Mouse (Mus musculus): Measurements from ENCODE around the gene Cdipt. TPM values are rescaled to one million over a fixed set of nuclear protein-coding genes. Genes with fewer than 3 reads are reported as not detected.

Cdipt gene
- 86.1 and 92.8 TPM in 2 replicates for polyA plus RNA-seq (2014; fragmentation: Nextera tagmentation; extraction: Ambion mirVana)

DNA sequence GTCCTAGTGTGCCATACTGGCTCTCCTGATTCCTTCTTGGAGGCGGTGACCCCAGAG is at the start of gene Cdipt:
Gene Cdipt (plus strand): TSS at position 22 of the 57 bp plus-strand sequence.
- WGBS, result 0% methylated on average over 1 of the region's 1 CpGs
- ATAC-seq (ENCODE audit: insufficient read depth), result no peak
- no peak for TF ChIP-seq CTCF (IDR thresholded peaks at IDR 0.05; ENCODE audit: low read depth)
- no peaks in the 10 kb centered on the region for H3K9me3 ChIP-seq (ENCODE audit: low read depth, low read length)
- H3K4me3 ChIP-seq (ENCODE audit: low read depth, low read length), result peak within 1 kb of the TSS; percentile 94
- H3K36me3 ChIP-seq (ENCODE audit: insufficient read depth), result peaks cover 28% of the 10 kb centered on the region
- H3K4me2 ChIP-seq, result peak within 1 kb of the TSS; percentile 67
- DNase-seq, result no peak
- peak within 1 kb of the TSS; percentile 97 for H3K27ac ChIP-seq (ENCODE audit: low read depth)
- H3K27me3 ChIP-seq (ENCODE audit: insufficient read depth, low read length), result no peaks in the 10 kb centered on the region
- peak within 1 kb of the TSS; percentile 97 for H3K9ac ChIP-seq
- H3K4me1 ChIP-seq (ENCODE audit: insufficient read depth), result no peaks in the 10 kb centered on the region

DNA sequence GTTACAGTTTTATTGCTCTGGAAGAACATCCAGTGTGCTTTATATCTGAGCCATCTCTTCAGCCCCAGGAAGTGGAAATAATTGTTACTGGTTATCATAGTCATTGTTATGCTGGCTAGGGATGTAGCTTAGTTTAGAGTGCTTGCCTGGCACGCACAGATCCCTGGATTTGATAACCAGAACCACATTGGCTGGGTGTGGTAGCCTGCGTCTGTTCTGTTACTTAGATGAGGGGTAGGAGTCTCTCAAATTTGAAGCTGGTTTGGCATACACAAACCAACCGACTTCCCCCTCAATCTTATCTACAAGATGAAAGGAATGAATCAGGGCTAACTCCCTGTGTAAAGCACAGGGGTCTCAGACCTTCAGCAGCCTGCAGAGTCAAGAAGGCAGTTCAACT is 49.4 kb upstream of the Cdipt start:
- Histone ChIP-seq H3K9me3 (ENCODE audit: low read depth, low read length) (no peaks in the 10 kb centered on the region), H3K27me3 (ENCODE audit: insufficient read depth, low read length) (no peaks in the 10 kb centered on the region), H3K36me3 (ENCODE audit: insufficient read depth) (peaks cover 5% of the 10 kb centered on the region; the same call in 1 of the 2 replicates), H3K4me3 (ENCODE audit: low read depth, low read length) (no peak overlapping the region), H3K9ac (no peak overlapping the region), H3K4me1 (ENCODE audit: insufficient read depth) (0 out of 2 replicates have a peak, but pooled peaks cover 4% of the 10 kb centered on the region), H3K27ac (ENCODE audit: low read depth) (no peak overlapping the region), H3K4me2 (no peak overlapping the region)
- DNase-seq (no peak), ATAC-seq (ENCODE audit: insufficient read depth) (no peak)
- TF ChIP-seq CTCF (IDR thresholded peaks at IDR 0.05; ENCODE audit: low read depth), result no peak
- 18% methylated on average over 3 of the region's 3 CpGs for WGBS

DNA sequence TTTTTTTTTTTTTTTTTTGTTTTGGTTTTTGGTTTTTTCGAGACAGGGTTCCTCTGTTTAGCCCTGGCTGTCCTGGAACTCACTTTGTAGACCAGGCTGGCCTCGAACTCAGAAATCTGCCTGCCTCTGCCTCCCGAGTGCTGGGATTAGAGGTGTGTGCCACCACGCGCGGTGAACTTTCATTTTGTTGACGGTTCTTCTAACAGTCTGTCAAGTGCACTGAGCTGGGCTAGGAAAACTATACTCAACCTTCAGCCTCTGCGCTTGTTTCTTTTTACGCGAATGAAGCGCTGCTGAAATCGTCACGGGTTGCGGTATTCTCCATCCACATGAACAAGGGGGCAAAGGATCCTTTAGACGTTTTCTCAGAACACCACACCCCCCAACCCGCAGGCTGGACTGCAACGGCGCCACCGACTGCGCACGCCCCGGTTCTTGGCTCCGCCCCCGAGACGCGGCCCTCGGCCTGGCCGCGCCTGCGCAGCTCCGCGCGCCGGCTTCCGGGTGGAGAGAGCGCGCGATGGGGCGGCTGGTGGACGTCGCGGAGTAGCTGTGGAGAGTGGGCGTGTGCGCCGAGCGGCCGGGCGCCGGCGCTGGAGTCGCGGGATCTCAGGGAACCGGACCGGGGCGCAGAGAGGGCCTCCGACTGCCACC is 47.2 kb upstream of the Cdipt start, which contains the start of gene Kctd13:
Gene Kctd13 (plus strand): TSS at position 496 of the 654 bp plus-strand sequence.
- no peak for TF ChIP-seq CTCF (IDR thresholded peaks at IDR 0.05; ENCODE audit: low read depth)
- H3K9me3 ChIP-seq (ENCODE audit: low read depth, low read length), result no peaks in the 10 kb centered on the region
- ATAC-seq (ENCODE audit: insufficient read depth), result peak; percentile 98
- H3K4me2 ChIP-seq, result peak within 1 kb of the TSS; percentile 90
- peak within 1 kb of the TSS; percentile 82 for H3K9ac ChIP-seq
- H3K27me3 ChIP-seq (ENCODE audit: insufficient read depth, low read length), result no peaks in the 10 kb centered on the region
- peak within 1 kb of the TSS; percentile 75 for H3K4me3 ChIP-seq (ENCODE audit: low read depth, low read length)
- DNase-seq, result peak; percentile 97
- 3% methylated on average over 56 of the region's 56 CpGs for WGBS
- H3K4me1 ChIP-seq (ENCODE audit: insufficient read depth), result 0 out of 2 replicates have a peak, but pooled peaks cover 4% of the 10 kb centered on the region
- peak within 1 kb of the TSS; percentile 75 for H3K27ac ChIP-seq (ENCODE audit: low read depth)
- H3K36me3 ChIP-seq (ENCODE audit: insufficient read depth), result peaks cover 12% of the 10 kb centered on the region

DNA sequence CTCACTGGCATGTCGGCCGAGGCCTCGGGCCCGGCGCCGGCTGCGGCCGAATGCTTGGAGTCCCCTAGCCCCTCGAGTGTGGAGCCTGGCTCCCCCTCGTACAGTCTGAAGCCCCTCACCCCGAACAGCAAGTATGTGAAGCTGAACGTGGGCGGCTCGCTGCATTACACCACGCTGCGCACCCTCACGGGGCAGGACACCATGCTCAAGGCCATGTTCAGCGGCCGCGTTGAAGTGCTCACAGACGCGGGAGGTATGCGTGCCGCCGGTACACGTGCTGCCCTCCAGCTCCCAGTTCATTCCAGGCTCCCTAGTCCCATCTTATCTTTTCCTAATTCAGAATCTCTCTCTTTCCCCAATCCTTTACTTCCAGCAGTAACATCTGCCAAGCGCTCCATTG is 46.7 kb upstream of the Cdipt start:
- DNase-seq (no peak), ATAC-seq (ENCODE audit: insufficient read depth) (peak; percentile 72)
- 0% methylated on average over 27 of the region's 27 CpGs for WGBS
- Histone ChIP-seq H3K36me3 (ENCODE audit: insufficient read depth) (peaks cover 12% of the 10 kb centered on the region), H3K4me2 (peak overlapping the region; percentile 90), H3K4me3 (ENCODE audit: low read depth, low read length) (peak overlapping the region; percentile 75), H3K4me1 (ENCODE audit: insufficient read depth) (0 out of 2 replicates have a peak, but pooled peaks cover 4% of the 10 kb centered on the region), H3K9ac (peak overlapping the region; percentile 82), H3K27ac (ENCODE audit: low read depth) (peak overlapping the region; percentile 75), H3K27me3 (ENCODE audit: insufficient read depth, low read length) (no peaks in the 10 kb centered on the region), H3K9me3 (ENCODE audit: low read depth, low read length) (no peaks in the 10 kb centered on the region)
- no peak for TF ChIP-seq CTCF (IDR thresholded peaks at IDR 0.05; ENCODE audit: low read depth)

DNA sequence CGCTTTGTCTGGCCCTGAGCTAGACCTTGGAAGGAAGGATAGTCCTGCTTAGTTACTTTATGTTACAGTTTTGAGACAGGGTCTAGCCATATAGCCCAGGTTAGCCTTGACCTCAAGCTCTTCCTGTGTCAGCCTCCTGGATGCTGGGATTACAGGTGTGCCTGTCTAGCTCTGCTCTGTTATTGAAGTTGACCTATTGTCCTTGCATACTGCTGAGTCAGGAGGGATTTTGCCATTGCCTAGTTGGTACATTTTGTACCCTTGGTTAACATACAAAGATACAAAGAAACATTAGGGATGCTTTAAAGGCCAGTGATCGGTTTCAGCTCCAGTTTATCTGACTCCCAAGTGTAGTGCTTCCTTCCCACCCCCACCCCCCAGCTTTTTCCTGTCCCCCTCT is 43.1 kb upstream of the Cdipt start:
- ATAC-seq (ENCODE audit: insufficient read depth) (no peak), DNase-seq (no peak)
- Histone ChIP-seq H3K27me3 (ENCODE audit: insufficient read depth, low read length) (no peaks in the 10 kb centered on the region), H3K4me1 (ENCODE audit: insufficient read depth) (0 out of 2 replicates have a peak, but pooled peaks cover 4% of the 10 kb centered on the region), H3K4me2 (no peak overlapping the region), H3K27ac (ENCODE audit: low read depth) (no peak overlapping the region), H3K9ac (no peak overlapping the region), H3K36me3 (ENCODE audit: insufficient read depth) (peaks cover 30% of the 10 kb centered on the region), H3K9me3 (ENCODE audit: low read depth, low read length) (no peaks in the 10 kb centered on the region), H3K4me3 (ENCODE audit: low read depth, low read length) (no peak overlapping the region)
- TF ChIP-seq CTCF (IDR thresholded peaks at IDR 0.05; ENCODE audit: low read depth), result no peak
- 76% methylated on average over 2 of the region's 2 CpGs for WGBS

DNA sequence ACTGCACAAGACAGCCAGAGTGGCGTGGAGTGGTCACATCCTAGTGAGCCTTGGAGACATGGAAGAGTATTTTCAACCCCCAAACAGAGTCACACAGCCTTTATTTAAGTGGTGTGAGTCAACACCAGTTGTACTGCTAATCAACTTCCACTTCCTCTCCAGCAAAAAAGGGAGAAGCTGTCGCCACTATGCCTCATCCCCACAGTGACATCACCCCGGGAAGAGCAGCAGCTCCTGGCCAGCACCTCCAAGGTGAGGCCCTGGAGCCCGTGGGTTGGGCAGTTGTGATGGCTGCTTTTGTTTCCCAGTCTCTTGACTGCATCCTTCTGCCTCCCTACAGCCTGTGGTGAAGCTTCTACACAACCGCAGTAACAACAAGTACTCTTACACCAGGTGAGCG is 34.5 kb upstream of the Cdipt start:
- DNase-seq (no peak), ATAC-seq (ENCODE audit: insufficient read depth) (no peak)
- Histone ChIP-seq H3K27ac (ENCODE audit: low read depth) (no peak overlapping the region), H3K4me1 (ENCODE audit: insufficient read depth) (no peaks in the 10 kb centered on the region), H3K27me3 (ENCODE audit: insufficient read depth, low read length) (no peaks in the 10 kb centered on the region), H3K4me2 (no peak overlapping the region), H3K9ac (no peak overlapping the region), H3K9me3 (ENCODE audit: low read depth, low read length) (no peaks in the 10 kb centered on the region), H3K4me3 (ENCODE audit: low read depth, low read length) (no peak overlapping the region), H3K36me3 (ENCODE audit: insufficient read depth) (peaks cover 32% of the 10 kb centered on the region; the same call in 1 of the 2 replicates)
- no peak for TF ChIP-seq CTCF (IDR thresholded peaks at IDR 0.05; ENCODE audit: low read depth)
- 46% methylated on average over 6 of the region's 6 CpGs for WGBS

DNA sequence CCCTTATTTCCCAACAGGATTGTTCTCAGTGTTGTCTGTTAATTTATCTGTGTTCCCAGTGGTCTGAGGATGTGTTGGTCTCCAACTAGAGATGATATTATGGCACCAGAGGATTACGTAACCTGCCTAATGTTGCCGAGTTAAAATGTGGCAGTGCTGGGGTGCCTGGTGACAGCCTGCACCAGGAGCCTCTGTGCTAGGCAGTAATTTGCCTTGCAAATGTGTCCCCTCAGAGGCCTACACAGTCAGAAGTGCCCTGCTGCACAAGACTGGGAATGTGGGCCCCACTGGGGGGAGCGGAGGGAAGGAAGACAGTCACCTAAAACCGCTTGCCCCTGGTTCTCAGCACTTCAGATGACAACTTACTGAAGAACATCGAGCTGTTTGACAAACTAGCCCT is 33.9 kb upstream of the Cdipt start:
- Histone ChIP-seq H3K9ac (no peak overlapping the region), H3K27ac (ENCODE audit: low read depth) (no peak overlapping the region), H3K36me3 (ENCODE audit: insufficient read depth) (peaks cover 26% of the 10 kb centered on the region; the same call in 1 of the 2 replicates), H3K9me3 (ENCODE audit: low read depth, low read length) (no peaks in the 10 kb centered on the region), H3K4me3 (ENCODE audit: low read depth, low read length) (no peak overlapping the region), H3K27me3 (ENCODE audit: insufficient read depth, low read length) (no peaks in the 10 kb centered on the region), H3K4me1 (ENCODE audit: insufficient read depth) (no peaks in the 10 kb centered on the region), H3K4me2 (no peak overlapping the region)
- WGBS, result 64% methylated on average over 5 of the region's 5 CpGs
- DNase-seq (no peak), ATAC-seq (ENCODE audit: insufficient read depth) (no peak)
- TF ChIP-seq CTCF (IDR thresholded peaks at IDR 0.05; ENCODE audit: low read depth), result no peak
